Mouse (Mus musculus): ENCODE data around the gene Lysmd1.

- TF ChIP-seq HCFC1 (IDR thresholded peaks at IDR 0.05; ENCODE audit: borderline replicate concordance, insufficient read depth, low read length) (no peak), MAFK (IDR thresholded peaks at IDR 0.05; ENCODE audit: insufficient read depth, low read depth, low read length) (no peak)
These were observed 12.3 kb upstream of the Lysmd1 start for GRCm38 (mm10) chr3:95121580-95121979.
